14 mouse cellular contexts compared by ENCODE assay signal in the genomic region with DNA sequence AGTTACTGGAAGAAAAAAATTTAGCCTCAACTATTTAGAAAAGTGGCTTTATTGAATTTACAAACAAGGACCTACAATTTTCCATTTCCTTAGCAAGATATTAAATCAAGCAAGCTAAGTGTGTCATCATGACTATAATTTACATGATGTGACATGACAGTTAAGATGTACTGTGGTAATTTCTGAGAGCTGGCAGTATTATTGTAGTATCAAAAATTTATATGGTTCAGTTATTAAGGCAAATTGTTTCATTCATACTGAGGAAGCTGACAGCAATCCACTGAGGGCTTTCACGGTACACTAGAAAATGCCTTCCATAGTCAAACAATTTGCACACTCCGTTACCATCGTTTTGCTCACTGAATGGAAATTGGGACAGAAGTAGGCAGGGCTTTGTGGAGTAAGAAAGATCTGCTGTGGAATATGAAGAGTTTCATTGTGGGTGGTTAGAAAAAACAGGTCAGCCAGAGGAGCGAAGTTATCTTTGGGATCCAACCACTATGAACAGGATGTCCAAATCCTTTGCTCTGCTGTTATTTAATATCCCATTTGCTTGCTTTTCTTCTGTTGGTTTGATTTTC.
DNase-seq lines count a peak whose midpoint lies in the region; ATAC-seq and TF ChIP-seq lines count a peak whose summit lies in the region.
"Had no signal": no experiment of that assay in that cellular context is flagged by ENCODE, and none has a peak within 500 bp of the region (broad histone marks: within the 10 kb centered on the region; RNA-seq: fewer than 3 reads in every experiment).

No protein-coding gene starts in this region.

- no peak overlapping the region for H3K4me2 ChIP-seq in midbrain, postnatal 0 days (ENCODE audit: low read depth, low read length, poor library complexity, severe bottlenecking)
- no peak overlapping the region for H3K4me2 ChIP-seq in midbrain, embryonic 15.5 days
- H3K4me2 ChIP-seq: heart, embryonic 15.5 days; midbrain, embryonic 12.5 days had no signal

- H3K9me3 ChIP-seq in heart, embryonic 10.5 days, result no peaks in the 10 kb centered on the region
- H3K9me3 ChIP-seq in midbrain, postnatal 0 days (ENCODE audit: low read length), result no peaks in the 10 kb centered on the region
- no peaks in the 10 kb centered on the region for H3K9me3 ChIP-seq in midbrain, embryonic 15.5 days
- H3K9me3 ChIP-seq: heart, embryonic 15.5 days; midbrain, embryonic 12.5 days had no signal

- no peak overlapping the region for H3K9ac ChIP-seq in midbrain, postnatal 0 days (replicated peaks; ENCODE audit: low read length, poor library complexity, severe bottlenecking)
- H3K9ac ChIP-seq in midbrain, embryonic 15.5 days, result no peak overlapping the region
- H3K9ac ChIP-seq: heart, embryonic 15.5 days; midbrain, embryonic 12.5 days had no signal

- no peak for ATAC-seq in midbrain, postnatal 0 days (ENCODE audit: low FRiP score)
- ATAC-seq in midbrain, embryonic 15.5 days (replicated peaks), result no peak; the same call in 1 of the 2 replicates
- no peak for ATAC-seq in erythroblast, adult 5-6 weeks (replicated peaks; ENCODE audit: low FRiP score, poor library complexity, severe bottlenecking)

- H3K4me1 ChIP-seq in heart, embryonic 10.5 days, result no peaks in the 10 kb centered on the region
- no peaks in the 10 kb centered on the region for H3K4me1 ChIP-seq in midbrain, postnatal 0 days (ENCODE audit: insufficient read depth, low read length)
- H3K4me1 ChIP-seq in midbrain, embryonic 15.5 days, result no peaks in the 10 kb centered on the region
- H3K4me1 ChIP-seq: heart, embryonic 15.5 days; midbrain, embryonic 12.5 days had no signal

- H3K4me3 ChIP-seq in heart, embryonic 10.5 days, result no peak overlapping the region
- H3K4me3 ChIP-seq in midbrain, postnatal 0 days (ENCODE audit: low read depth, low read length), result no peak overlapping the region
- no peak overlapping the region for H3K4me3 ChIP-seq in midbrain, embryonic 15.5 days
- H3K4me3 ChIP-seq: heart, embryonic 15.5 days; midbrain, embryonic 12.5 days had no signal

- DNase-seq in cerebellum, adult 9-10 months, result peak; percentile 6
- DNase-seq in cerebellum, adult 18-20 months, result no peak
- DNase-seq in heart, adult 8-10 months (ENCODE audit: low spot score), result peak; percentile 41
- no peak for DNase-seq in heart, embryonic 10.5 days (ENCODE audit: low spot score)
- peak; percentile 30 for DNase-seq in midbrain, postnatal 0 days (ENCODE audit: low spot score)
- peak; percentile 38 for DNase-seq in skeletal muscle tissue, adult 2 months (ENCODE audit: low read depth, low spot score)
- DNase-seq: adrenal gland, postnatal 36 days; kidney, postnatal 25 days; lung, postnatal 36 days; thymus, postnatal 25 days had no signal

- no peaks in the 10 kb centered on the region for H3K36me3 ChIP-seq in heart, embryonic 10.5 days
- H3K36me3 ChIP-seq in midbrain, postnatal 0 days (ENCODE audit: insufficient read depth, low read length), result no peaks in the 10 kb centered on the region
- H3K36me3 ChIP-seq in midbrain, embryonic 15.5 days (replicated peaks), result no peaks in the 10 kb centered on the region
- H3K36me3 ChIP-seq: heart, embryonic 15.5 days; midbrain, embryonic 12.5 days had no signal

- no peak for TF ChIP-seq CTCF in midbrain, postnatal 0 days (IDR thresholded peaks at IDR 0.05)

- 93% methylated on average over 4 of the region's 4 CpGs for WGBS in heart, embryonic 10.5 days
- WGBS in midbrain, postnatal 0 days, result 31% methylated on average over 4 of the region's 4 CpGs
- 31% methylated on average over 4 of the region's 4 CpGs for WGBS in midbrain, embryonic 15.5 days

- no peaks in the 10 kb centered on the region for H3K27me3 ChIP-seq in heart, embryonic 10.5 days (ENCODE audit: insufficient read depth, poor library complexity, severe bottlenecking)
- H3K27me3 ChIP-seq in midbrain, postnatal 0 days (ENCODE audit: insufficient read depth, low read length), result no peaks in the 10 kb centered on the region
- no peaks in the 10 kb centered on the region for H3K27me3 ChIP-seq in midbrain, embryonic 15.5 days (replicated peaks)
- H3K27me3 ChIP-seq: heart, embryonic 15.5 days; midbrain, embryonic 12.5 days had no signal

- no peak overlapping the region for H3K27ac ChIP-seq in heart, embryonic 10.5 days
- H3K27ac ChIP-seq in midbrain, postnatal 0 days (ENCODE audit: low read depth, low read length), result no peak overlapping the region
- no peak overlapping the region for H3K27ac ChIP-seq in midbrain, embryonic 15.5 days
- H3K27ac ChIP-seq: heart, embryonic 15.5 days; midbrain, embryonic 12.5 days had no signal

Comparison
In these comparisons a context has a peak if more than half of its experiments do, and no peak if none do; other contexts are left out.
1. DNase-seq: peak in cerebellum, adult 9-10 months (single experiment), heart, adult 8-10 months (single experiment), midbrain, postnatal 0 days (single experiment) and skeletal muscle tissue, adult 2 months (single experiment); none in cerebellum, adult 18-20 months (0 of 2) and heart, embryonic 10.5 days (single experiment).